Mouse (Mus musculus) urinary bladder, postnatal 36 days (tissue): ENCODE data around the gene Acvr1b.

Source experiments
- DNase-seq, 2 experiments: peaks; one replicate each; pipeline ENCODE4 v3.0.0; 2022; ENCODE audit warnings: low spot score in 2 of 2, mixed read lengths in 1 of 2

Gene Acvr1b

DNA sequence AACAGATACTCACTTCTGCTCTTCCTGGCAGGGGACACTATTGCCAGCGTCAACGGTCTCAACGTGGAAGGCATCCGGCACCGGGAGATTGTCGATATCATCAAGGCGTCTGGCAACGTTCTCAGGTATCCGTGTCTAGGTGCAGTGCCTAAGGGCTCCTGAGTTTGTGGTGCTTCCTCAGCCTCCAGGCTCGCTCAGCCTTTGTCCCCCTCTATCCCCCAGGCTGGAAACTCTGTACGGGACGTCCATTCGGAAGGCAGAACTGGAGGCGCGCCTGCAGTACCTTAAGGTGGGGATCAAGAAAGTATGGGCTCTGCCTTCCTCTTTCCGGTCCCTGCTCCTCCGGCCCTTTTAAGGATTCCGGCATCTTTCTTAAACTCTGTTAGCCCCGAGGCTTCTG lies 56.6 kb downstream of the Acvr1b start:
- no peak for DNase-seq

DNA sequence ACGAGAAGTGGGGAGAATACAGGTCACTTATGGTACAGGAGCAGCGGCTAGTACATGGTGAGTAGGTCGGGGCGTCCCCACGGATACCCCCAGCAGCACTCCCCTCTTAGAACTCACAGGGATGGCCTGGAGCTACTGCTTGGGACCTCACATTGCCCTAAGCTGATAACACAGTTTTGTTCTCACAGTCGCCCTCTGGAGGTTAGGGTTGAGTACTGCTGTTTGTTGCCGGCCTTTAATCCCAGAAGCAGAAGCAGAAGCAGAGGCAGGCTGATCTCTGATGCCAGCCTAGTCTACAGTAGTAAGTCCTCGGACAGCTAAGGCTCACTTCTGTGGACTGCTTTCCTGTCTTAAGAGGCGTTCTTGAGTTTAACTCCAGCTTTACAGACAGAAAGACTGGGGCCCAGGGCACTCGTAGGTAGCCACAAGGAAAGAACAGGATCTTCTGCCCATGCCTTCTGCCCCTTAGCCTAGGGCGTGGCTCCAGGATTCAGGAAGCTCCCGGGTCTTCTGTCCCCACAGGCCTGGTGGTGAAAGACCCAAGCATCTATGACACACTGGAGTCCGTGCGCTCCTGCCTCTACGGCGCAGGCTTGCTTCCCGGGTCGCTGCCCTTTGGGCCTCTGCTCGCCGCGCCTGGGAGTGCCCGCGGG lies 57.3 kb downstream of the Acvr1b start:
- no peak for DNase-seq

DNA sequence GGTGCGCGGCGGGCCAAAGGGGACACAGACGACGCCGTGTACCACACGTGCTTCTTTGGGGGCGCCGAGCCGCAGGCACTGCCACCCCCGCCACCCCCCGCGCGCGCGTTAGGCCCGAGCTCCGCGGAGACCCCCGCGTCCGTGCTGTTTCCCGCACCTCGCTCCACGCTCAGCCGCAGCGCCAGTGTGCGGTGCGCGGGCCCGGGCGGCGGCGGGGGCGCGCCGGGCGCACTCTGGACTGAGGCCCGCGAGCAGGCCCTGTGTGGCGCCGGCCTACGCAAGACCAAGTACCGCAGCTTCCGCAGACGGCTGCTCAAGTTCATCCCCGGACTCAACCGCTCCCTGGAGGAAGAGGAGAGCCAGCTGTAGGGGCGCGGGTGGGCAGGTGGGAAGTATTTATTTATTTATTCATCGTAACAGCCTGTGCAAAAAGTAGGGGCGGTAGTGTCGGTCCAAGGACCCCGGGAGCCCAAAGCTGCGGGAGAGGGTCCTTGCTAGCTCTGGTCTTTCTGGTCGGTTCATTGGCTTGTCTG lies 57.8 kb downstream of the Acvr1b start:
- no peak for DNase-seq

DNA sequence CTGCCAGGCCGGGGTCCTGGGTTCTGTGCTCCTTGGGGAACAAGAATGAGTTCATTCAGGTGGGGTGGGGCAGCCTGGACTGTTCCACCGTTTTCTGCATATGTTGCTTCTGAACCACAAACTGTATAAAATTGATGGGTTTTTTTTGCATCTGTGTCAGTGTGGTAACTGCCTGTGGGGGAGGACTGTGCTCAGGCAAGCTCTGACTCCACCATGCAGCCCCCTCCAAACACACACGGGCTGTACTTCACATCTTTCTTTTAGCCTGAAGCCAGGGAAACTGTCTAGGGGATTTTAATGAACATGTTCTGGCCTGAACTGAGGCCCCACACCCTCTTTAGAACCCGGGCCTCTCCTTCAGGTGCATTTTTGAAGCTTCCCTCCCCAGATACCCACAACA lies 58.7 kb downstream of the Acvr1b start:
- DNase-seq = no peak

GRCm38 (mm10) chr15:101233183-101233582 lies 59.3 kb downstream of the Acvr1b start:
- DNase-seq = no peak

DNA sequence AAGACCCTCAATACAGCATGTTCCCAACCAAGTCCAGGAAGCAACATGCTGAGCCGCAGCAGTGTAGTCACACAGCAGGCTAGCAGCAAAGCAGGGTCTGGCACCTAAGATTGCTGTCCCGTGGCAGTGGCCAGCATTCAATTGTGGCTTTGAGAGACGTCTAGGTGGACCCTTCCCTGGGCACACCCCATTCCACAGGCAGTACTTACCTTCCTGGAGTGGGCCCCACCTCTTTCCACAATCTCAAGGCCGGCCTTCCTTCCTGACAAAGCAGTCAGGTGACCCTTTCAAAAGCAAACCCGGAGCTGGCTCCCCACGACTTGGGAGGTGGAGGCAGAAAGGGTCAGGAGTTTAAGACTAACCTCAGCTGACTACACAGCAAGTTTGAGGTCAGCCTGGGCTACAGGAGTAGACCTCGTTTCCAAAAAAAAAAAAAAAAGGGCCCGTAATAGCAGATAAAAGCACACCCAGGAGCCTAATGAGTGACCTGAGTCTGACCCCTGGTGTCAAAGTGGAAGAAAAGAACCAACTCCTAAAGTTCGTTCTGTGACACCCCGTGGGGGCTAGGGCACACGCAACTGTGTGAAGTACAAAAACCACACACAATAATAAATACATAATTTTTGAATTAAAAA lies 59.9 kb downstream of the Acvr1b start:
- DNase-seq = no peak

DNA sequence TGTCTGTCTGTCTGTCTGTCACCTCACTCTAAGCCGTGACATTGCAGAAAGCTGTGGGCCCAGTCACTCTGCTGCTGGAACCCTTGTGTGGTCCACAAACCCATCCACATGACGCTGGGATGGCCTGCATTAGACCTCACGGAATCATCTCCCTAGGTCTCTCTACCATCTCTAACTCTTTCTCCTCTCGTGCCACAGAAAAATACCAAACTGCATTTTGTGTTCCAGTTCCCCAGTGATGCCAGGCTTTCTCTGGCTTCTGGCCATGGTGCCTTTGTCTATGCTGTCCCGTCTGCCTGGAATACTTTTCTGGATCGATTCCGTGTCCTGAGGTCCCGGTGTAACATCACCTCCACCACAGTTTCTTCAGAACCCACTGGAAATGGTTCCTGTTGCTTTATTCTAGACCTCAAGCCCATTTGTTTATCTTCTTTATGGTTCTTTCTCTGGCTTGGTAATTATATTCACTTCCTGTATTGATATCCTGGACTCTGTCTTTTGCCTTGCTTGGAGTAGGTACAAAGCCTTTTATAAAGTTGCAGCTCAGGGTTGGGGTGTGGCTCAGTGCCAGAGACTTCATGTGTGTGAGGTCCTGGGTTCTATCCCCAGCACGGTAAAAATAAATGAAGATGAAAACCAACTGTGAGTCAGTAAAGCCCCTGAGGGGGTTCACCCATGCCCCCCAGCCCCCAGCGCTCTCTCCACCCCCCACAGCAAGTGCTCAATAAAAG lies 60.9 kb downstream of the Acvr1b start:
- DNase-seq = no peak

DNA sequence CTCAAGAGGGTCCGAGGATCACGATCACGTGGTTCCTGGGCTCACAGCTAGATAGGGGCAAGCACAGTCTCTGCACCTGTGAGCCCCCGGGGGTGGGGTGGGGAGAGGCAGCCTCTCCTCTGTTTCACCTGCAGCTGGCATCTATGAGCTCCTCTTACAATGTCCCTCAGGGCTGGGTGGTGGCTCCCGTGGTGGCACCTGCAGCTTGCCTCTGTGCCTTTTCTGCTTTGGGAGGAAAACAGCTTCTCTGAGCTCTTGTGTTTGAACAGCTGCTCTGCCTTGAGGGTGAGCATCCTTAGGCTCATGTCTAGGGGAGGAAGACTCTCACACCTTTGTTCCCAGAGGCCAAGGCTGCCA lies 61.5 kb downstream of the Acvr1b start:
- DNase-seq = no peak

DNA sequence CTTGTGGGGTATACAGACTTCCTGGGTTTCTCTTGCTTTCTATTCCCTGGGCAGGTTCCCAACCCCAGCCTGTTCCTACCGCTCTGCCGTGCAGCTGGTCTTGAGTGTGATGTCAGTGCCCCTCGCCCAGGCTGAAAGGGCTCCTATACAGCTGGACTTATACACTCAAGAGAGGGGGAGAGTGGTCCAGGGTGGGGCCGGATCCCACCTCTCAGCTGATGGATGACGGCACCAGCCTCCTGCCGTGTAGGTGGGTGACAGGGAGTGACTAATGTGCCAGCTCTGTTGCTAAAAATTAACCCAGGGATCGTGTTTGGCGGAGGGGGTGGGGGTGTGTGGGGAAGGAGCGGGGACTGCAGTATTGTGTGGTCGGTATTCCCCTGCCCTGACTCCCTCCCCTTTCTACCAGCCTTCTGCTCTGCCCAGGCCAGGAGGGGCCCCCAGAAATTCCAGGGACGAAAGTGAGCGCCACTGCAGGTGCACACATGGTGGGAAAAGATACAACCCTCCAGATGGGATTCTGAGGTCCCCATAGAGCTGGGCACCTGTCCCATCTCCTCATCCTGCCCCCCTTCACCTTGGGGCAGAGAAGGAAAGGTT lies 62.0 kb downstream of the Acvr1b start:
- no peak for DNase-seq

GRCm38 (mm10) chr15:101236878-101237277 lies 63.0 kb downstream of the Acvr1b start:
- peak; percentile 51 to 68 for DNase-seq

GRCm38 (mm10) chr15:101238885-101239511 lies 65.1 kb downstream of the Acvr1b start:
- no peak for DNase-seq

GRCm38 (mm10) chr15:101239821-101240220 lies 66.0 kb downstream of the Acvr1b start:
- DNase-seq = no peak

- peak; percentile 79 to 84 for DNase-seq
These were observed 66.9 kb downstream of the Acvr1b start for GRCm38 (mm10) chr15:101240799-101241204.

DNA sequence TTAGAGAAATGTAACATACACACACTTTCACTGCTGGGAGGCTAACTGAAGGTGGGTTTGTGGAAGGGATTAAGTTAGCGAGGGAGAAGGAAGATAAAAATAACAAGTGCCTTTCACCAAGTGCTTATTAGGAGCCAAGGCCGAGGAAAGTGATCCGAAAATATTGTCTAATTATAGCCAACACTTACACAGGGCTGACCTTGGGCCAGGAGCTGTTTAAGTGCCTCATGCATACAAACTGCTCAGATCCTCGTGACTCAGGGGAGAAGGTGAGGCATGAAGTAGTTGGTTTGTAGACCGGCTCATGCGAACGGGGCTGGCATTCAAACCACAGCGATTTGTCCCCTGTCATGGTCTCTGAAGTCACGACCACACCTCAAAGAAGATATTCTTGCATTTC lies 67.4 kb downstream of the Acvr1b start:
- no peak for DNase-seq

- no peak for DNase-seq
These were observed 68.0 kb downstream of the Acvr1b start for GRCm38 (mm10) chr15:101241853-101242252.

GRCm38 (mm10) chr15:101242645-101243044 lies 68.8 kb downstream of the Acvr1b start:
- DNase-seq = peak in 1 of 2 experiments; percentile 61

- no peak for DNase-seq
These were observed 70.1 kb downstream of the Acvr1b start for GRCm38 (mm10) chr15:101244012-101244411.

DNA sequence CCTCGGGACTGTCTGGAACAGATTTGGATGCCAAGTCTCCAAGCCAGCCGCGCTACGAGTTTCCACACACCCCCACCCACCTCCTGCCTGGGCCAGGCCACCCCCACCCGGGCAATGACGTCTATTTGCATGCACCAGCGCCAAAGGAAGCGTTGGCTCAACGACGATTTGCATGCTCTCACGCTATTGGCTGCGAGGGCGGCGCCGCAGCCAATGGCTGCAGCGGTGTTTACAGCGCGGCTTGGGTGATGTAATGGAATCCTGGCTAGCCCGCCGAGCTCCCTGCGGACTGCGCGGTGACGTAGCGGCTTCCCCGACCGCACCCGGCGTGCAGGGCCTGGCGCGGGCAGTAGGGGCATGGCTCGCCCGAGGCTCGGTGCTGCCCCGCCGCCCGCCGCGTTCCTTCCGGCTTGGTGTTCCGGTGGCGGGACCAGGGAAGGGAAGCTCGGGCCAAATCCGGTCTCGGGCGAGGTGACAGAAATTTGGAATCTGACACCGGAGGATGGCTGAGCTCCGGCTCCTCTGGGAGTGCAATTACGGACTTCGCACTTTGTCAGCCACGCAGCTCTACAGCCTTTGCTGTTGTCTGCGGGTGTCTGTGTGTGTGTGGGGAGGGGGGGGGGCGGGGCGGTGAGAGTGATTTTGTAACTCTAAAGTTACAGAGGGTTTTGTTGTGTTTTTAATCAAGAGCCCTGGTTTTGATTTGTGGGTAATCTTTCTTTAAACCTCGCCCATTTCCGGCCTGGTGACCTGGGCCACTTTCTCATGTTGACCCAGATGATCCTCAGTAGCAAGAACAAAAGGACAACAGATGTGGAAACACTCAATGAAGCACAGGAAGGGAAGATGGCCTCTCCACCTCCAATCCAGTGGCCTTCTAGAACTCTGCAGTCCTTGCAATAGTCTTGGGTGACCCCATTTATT lies 72.6 kb downstream of the Acvr1b start:
- peak; percentile 89 to 96 for DNase-seq

DNA sequence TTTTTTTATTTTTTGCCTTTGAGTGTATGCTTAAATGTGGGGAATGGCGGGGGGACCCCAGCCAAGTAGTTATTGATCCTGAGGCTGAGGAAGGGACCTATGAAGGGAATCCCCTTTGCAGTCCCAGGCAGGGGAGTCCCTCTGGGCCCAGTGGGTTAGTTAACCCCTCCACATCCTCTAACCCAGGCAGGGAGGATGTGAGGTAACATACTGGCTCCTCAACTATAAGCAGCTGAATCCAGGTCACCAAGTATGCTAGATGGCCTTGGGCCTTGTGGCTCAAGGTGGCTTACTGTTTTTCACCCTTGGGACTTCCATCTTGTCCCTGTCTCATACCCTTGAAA lies 73.3 kb downstream of the Acvr1b start:
- DNase-seq = no peak

GRCm38 (mm10) chr15:101248029-101248710 lies 74.3 kb downstream of the Acvr1b start:
- DNase-seq = no peak
